Mouse (Mus musculus): ENCODE measurements at regions not wholly inside any gene's neighbourhood (a gene's known extent, or its start where the extent isn't known, plus 50 kb on each side); places are given as distances from the start of the nearest gene placed in this dataset.
"Not testable (repeated sequence)": the region's sequence is repeated elsewhere in the genome, so short reads cannot be mapped to it uniquely, and the experiment has no call there.

GRCm38 (mm10) chr2:21980177-21980576 is 247.1 kb upstream of the Myo3a start:
- DNase-seq = no peak

GRCm38 (mm10) chr2:22024438-22024837 is 202.9 kb upstream of the Myo3a start:
- no peak for DNase-seq

GRCm38 (mm10) chr2:22026794-22027193 is 200.5 kb upstream of the Myo3a start:
- no peak for DNase-seq

- DNase-seq = no peak
Observed at GRCm38 (mm10) chr2:22028569-22028968, 198.7 kb upstream of the Myo3a start.

GRCm38 (mm10) chr2:22029022-22029803 is 198.1 kb upstream of the Myo3a start:
- DNase-seq = no peak

GRCm38 (mm10) chr2:22029804-22030194 is 197.5 kb upstream of the Myo3a start:
- no peak for DNase-seq

GRCm38 (mm10) chr2:22036841-22037240 is 190.5 kb upstream of the Myo3a start:
- no peak for DNase-seq

GRCm38 (mm10) chr2:22038780-22039179 is 188.5 kb upstream of the Myo3a start:
- no peak for DNase-seq

GRCm38 (mm10) chr2:22043937-22044336 is 183.4 kb upstream of the Myo3a start:
- not testable (repeated sequence) for DNase-seq

- DNase-seq = no peak
Observed at GRCm38 (mm10) chr2:22044949-22045348, 182.4 kb upstream of the Myo3a start.

- DNase-seq = no peak
Observed at GRCm38 (mm10) chr2:22047465-22047864, 179.8 kb upstream of the Myo3a start.

GRCm38 (mm10) chr2:22066535-22066934 is 160.8 kb upstream of the Myo3a start:
- DNase-seq = no peak

- DNase-seq = no peak
Observed at GRCm38 (mm10) chr2:22096848-22097247, 130.5 kb upstream of the Myo3a start.

- DNase-seq = no peak
Observed at GRCm38 (mm10) chr2:22105150-22105549, 122.2 kb upstream of the Myo3a start.

GRCm38 (mm10) chr2:22149721-22150120 is 77.6 kb upstream of the Myo3a start:
- no peak for DNase-seq

- DNase-seq = no peak
Observed at GRCm38 (mm10) chr2:22156576-22156975, 70.7 kb upstream of the Myo3a start.

- no peak for DNase-seq
Observed at GRCm38 (mm10) chr2:22165443-22165842, 61.9 kb upstream of the Myo3a start.

GRCm38 (mm10) chr2:22165919-22166318 is 61.4 kb upstream of the Myo3a start:
- no peak for DNase-seq
